Mouse (Mus musculus) frontal cortex, postnatal 25 days (tissue): ENCODE data around the gene Gm5624.
A peak's percentile ranks its signal among the peaks of the same experiment; 100 is the strongest.
"Not testable (repeated sequence)": the region's sequence is repeated elsewhere in the genome, so short reads cannot be mapped to it uniquely, and the experiment has no call there.

Experiments used
- DNase-seq, 2 experiments: peaks; one replicate each; pipeline ENCODE4 v3.0.0; 2022; ENCODE audit warnings: low spot score in 2 of 2

The Gm5624 gene

DNA sequence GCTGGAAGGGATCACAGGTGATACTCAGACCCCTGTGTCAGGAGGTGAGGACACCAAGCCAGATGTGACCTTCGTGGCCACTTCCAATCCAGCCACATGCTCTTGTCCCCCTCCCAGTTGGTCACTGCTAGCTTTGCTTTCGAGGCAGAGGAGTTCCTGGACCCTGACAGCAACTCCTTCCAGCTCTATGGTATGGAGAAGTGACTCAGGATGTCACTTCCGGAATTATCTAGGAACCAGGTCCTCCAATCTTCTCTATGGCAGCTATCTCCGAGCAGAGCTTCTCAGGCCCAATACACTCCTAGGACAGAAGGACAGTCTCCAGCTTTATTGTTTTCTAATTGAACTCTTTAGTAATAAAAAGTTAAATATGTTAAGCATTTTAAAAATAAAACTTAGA lies at the start of gene Gm5624:
Gm5624 (minus strand) TSS at position 202 of the 400 bp plus-strand sequence.
- not testable (repeated sequence) for DNase-seq

DNA sequence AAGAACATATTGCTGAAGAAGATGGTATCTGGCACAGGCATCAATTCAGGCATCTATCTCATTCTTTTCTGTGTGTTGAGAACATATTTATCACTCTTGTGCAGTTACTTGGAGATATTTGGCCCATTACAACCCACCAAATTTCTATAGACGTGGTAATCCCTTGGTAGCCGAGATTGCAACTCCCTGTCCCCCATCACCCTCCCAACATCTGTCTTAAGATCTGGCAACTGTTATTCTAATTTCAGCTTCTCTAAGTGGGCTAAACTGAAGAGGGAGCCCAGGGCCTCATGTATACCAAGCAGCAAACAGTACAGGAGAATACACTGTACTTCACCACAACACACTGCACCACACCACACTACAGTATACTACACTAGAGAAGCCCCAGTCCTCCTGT lies 36.0 kb downstream of the Gm5624 start:
- DNase-seq = peak in 1 of 2 experiments; percentile 3

DNA sequence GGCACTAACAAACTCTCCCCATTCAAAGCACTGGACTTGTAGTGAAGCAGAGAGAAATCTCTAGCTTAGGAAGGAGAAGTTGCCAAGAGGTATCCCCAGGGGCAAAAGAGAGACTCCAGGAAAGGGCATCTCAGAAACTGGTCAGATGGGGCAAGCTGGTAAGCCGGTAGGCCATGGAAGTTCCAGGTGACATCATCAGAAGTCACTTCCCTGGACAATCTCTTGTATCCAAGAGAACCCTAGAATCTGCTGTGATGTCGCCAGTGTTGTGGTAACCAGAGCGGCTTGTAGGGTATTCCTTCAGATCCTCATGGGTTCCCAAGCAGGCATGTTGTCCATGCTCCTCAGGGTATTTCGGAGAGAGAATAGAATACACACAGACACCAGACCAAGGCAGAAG lies 44.9 kb downstream of the Gm5624 start, which contains the start of gene Gm8247:
Gm8247 (plus strand) TSS at position 301 of the 400 bp plus-strand sequence.
- DNase-seq = not testable (repeated sequence)

DNA sequence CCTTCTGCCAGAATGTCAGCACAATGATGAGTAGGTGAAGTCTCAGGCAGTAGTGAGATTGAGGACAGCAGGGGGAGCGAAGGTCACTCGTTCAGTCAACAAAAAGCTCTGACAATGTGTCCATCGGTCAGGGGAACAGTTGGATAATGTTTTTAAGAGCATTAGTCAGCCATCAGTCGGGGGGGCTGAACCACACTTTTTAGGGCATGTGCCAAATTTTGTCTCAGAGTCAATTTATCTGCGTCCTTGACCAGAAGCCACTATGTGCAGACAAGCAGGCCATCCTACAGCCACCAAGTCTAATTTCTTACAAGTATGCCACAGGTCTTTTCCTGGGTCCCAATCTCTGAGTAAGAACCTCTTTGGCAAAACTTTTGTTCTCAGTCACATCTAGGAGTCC lies 79.8 kb downstream of the Gm5624 start:
- DNase-seq = not testable (repeated sequence)

DNA sequence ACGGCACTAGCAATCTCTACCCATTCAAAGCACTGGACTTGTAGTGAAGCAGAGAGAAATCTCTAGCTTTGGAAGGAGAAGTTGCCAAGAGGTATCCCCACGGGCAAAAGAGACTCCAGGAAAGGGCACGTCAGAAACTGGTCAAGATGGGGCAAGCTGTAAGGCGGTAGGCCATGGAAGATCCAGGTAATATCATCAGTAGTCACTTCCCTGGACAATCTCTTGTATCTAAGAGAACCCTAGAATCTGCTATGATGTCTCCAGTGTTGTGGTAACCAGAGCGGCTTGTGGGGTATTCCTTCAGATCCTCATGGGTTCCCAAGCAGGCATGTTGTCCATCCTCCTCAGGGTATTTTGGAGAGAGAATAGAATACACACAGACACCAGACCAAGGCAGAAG lies 109.8 kb downstream of the Gm5624 start, which contains the start of gene Gm17093:
Gm17093 (plus strand) TSS at position 301 of the 400 bp plus-strand sequence.
- DNase-seq = not testable (repeated sequence)
